Mouse (Mus musculus) liver, postnatal 0 days (tissue): ENCODE data around the gene Cdc6.

Source experiments
- CTCF ChIP-seq: sonication (generic); IDR thresholded peaks from 2 replicates; pipeline ENCODE4 v1.5.1; 2016; ENCODE audit warnings: antibody characterized with exemption, low read depth
- EP300 ChIP-seq: IDR thresholded peaks from 2 replicates; pipeline ENCODE4 v1.6.1; 2016; ENCODE audit warnings: antibody characterized with exemption, low read depth, mild to moderate bottlenecking

- TF ChIP-seq EP300 (no peak), CTCF (no peak)
Measured at GRCm38 (mm10) chr11:98872040-98872439, 35.6 kb upstream of the Cdc6 start.
